Mouse (Mus musculus): ENCODE measurements at regions not wholly inside any gene's neighbourhood (a gene's known extent, or its start where the extent isn't known, plus 50 kb on each side); places are given as distances from the start of the nearest gene placed in this dataset.

GRCm38 (mm10) chr11:33027121-33027520 is 120.1 kb downstream of the Fgf18 start:
- TF ChIP-seq FOSL1 (IDR thresholded peaks at IDR 0.05; ENCODE audit: insufficient read depth, low read length, poor library complexity, severe bottlenecking) (no peak), MAX (IDR thresholded peaks at IDR 0.05) (no peak), MYOG (IDR thresholded peaks at IDR 0.05; ENCODE audit: control insufficient read depth, extremely low read depth, insufficient read length) (no peak), CEBPB (IDR thresholded peaks at IDR 0.05; ENCODE audit: low read depth) (no peak), MYOD1 (IDR thresholded peaks at IDR 0.05; ENCODE audit: control insufficient read depth, insufficient read length, low read depth) (no peak), CTCF (IDR thresholded peaks at IDR 0.05; ENCODE audit: control insufficient read depth, insufficient read depth, insufficient read length) (no peak), USF1 (IDR thresholded peaks at IDR 0.05; ENCODE audit: low read depth) (no peak)
- Histone ChIP-seq H3K36me3 (ENCODE audit: control insufficient read depth, insufficient read depth) (no peaks in the 10 kb centered on the region), H3ac (ENCODE audit: control insufficient read depth, insufficient read length, low read depth) (no peak overlapping the region), H3K4me3 (ENCODE audit: insufficient read depth, poor library complexity, severe bottlenecking) (no peak overlapping the region), H3K79me2 (ENCODE audit: control insufficient read depth, insufficient read depth) (no peaks in the 10 kb centered on the region), H3K27me3 (ENCODE audit: control insufficient read depth, insufficient read depth, insufficient read length) (no peaks in the 10 kb centered on the region), H3K79me3 (ENCODE audit: low read depth) (no peaks in the 10 kb centered on the region)

GRCm38 (mm10) chr11:33013229-33014185 is 133.7 kb downstream of the Fgf18 start:
- Histone ChIP-seq H3K79me2 (ENCODE audit: control insufficient read depth, insufficient read depth) (no peaks in the 10 kb centered on the region), H3K79me3 (ENCODE audit: low read depth) (no peaks in the 10 kb centered on the region), H3ac (ENCODE audit: control insufficient read depth, insufficient read length, low read depth) (no peak overlapping the region), H3K4me3 (ENCODE audit: insufficient read depth, poor library complexity, severe bottlenecking) (no peak overlapping the region), H3K27me3 (ENCODE audit: control insufficient read depth, insufficient read depth, insufficient read length) (peaks cover 23% of the 10 kb centered on the region), H3K36me3 (ENCODE audit: control insufficient read depth, insufficient read depth) (no peaks in the 10 kb centered on the region)
- no peak for TF ChIP-seq FOSL1 (IDR thresholded peaks at IDR 0.05; ENCODE audit: insufficient read depth, low read length, poor library complexity, severe bottlenecking)

GRCm38 (mm10) chr11:33012384-33013160 is 134.6 kb downstream of the Fgf18 start:
- no peak overlapping the region for H3ac ChIP-seq (ENCODE audit: control insufficient read depth, insufficient read length, low read depth)
- H3K79me2 ChIP-seq (ENCODE audit: control insufficient read depth, insufficient read depth), result no peaks in the 10 kb centered on the region
- no peak overlapping the region for H3K4me3 ChIP-seq (ENCODE audit: insufficient read depth, poor library complexity, severe bottlenecking)
- H3K79me3 ChIP-seq (ENCODE audit: low read depth), result no peaks in the 10 kb centered on the region
- no peaks in the 10 kb centered on the region for H3K36me3 ChIP-seq (ENCODE audit: control insufficient read depth, insufficient read depth)
- TF ChIP-seq FOSL1 (IDR thresholded peaks at IDR 0.05; ENCODE audit: insufficient read depth, low read length, poor library complexity, severe bottlenecking), result no peak
- TF ChIP-seq USF1 (IDR thresholded peaks at IDR 0.05; ENCODE audit: low read depth), result no peak
- no peak for TF ChIP-seq MYOD1 (IDR thresholded peaks at IDR 0.05; ENCODE audit: control insufficient read depth, insufficient read length, low read depth)
- TF ChIP-seq CTCF (IDR thresholded peaks at IDR 0.05; ENCODE audit: control insufficient read depth, insufficient read depth, insufficient read length), result no peak
- no peak for TF ChIP-seq MYOG (IDR thresholded peaks at IDR 0.05; ENCODE audit: control insufficient read depth, extremely low read depth, insufficient read length)
- no peak for TF ChIP-seq CEBPB (IDR thresholded peaks at IDR 0.05; ENCODE audit: low read depth)
- no peak for TF ChIP-seq MAX (IDR thresholded peaks at IDR 0.05)
- H3K27me3 ChIP-seq (ENCODE audit: control insufficient read depth, insufficient read depth, insufficient read length), result peaks cover 23% of the 10 kb centered on the region

- H3ac ChIP-seq (ENCODE audit: control insufficient read depth, insufficient read length, low read depth), result no peak overlapping the region
- H3K79me2 ChIP-seq (ENCODE audit: control insufficient read depth, insufficient read depth), result no peaks in the 10 kb centered on the region
- peaks cover 20% of the 10 kb centered on the region for H3K27me3 ChIP-seq (ENCODE audit: control insufficient read depth, insufficient read depth, insufficient read length)
- H3K79me3 ChIP-seq (ENCODE audit: low read depth), result no peaks in the 10 kb centered on the region
- no peaks in the 10 kb centered on the region for H3K36me3 ChIP-seq (ENCODE audit: control insufficient read depth, insufficient read depth)
- TF ChIP-seq CTCF (IDR thresholded peaks at IDR 0.05; ENCODE audit: control insufficient read depth, insufficient read depth, insufficient read length), result no peak
- TF ChIP-seq MYOG (IDR thresholded peaks at IDR 0.05; ENCODE audit: control insufficient read depth, extremely low read depth, insufficient read length), result no peak
- no peak for TF ChIP-seq USF1 (IDR thresholded peaks at IDR 0.05; ENCODE audit: low read depth)
- TF ChIP-seq FOSL1 (IDR thresholded peaks at IDR 0.05; ENCODE audit: insufficient read depth, low read length, poor library complexity, severe bottlenecking), result no peak
- TF ChIP-seq CEBPB (IDR thresholded peaks at IDR 0.05; ENCODE audit: low read depth), result no peak
- no peak for TF ChIP-seq MYOD1 (IDR thresholded peaks at IDR 0.05; ENCODE audit: control insufficient read depth, insufficient read length, low read depth)
- no peak for TF ChIP-seq MAX (IDR thresholded peaks at IDR 0.05)
- no peak overlapping the region for H3K4me3 ChIP-seq (ENCODE audit: insufficient read depth, poor library complexity, severe bottlenecking)
Measured at GRCm38 (mm10) chr11:33008611-33009010, 138.6 kb downstream of the Fgf18 start.

- Histone ChIP-seq H3ac (ENCODE audit: control insufficient read depth, insufficient read length, low read depth) (no peak overlapping the region), H3K4me3 (ENCODE audit: insufficient read depth, poor library complexity, severe bottlenecking) (no peak overlapping the region), H3K79me2 (ENCODE audit: control insufficient read depth, insufficient read depth) (no peaks in the 10 kb centered on the region), H3K36me3 (ENCODE audit: control insufficient read depth, insufficient read depth) (no peaks in the 10 kb centered on the region), H3K27me3 (ENCODE audit: control insufficient read depth, insufficient read depth, insufficient read length) (peaks cover 15% of the 10 kb centered on the region), H3K79me3 (ENCODE audit: low read depth) (no peaks in the 10 kb centered on the region)
- TF ChIP-seq MYOD1 (IDR thresholded peaks at IDR 0.05; ENCODE audit: control insufficient read depth, insufficient read length, low read depth), result no peak
- TF ChIP-seq MYOG (IDR thresholded peaks at IDR 0.05; ENCODE audit: control insufficient read depth, extremely low read depth, insufficient read length), result no peak
- no peak for TF ChIP-seq USF1 (IDR thresholded peaks at IDR 0.05; ENCODE audit: low read depth)
- TF ChIP-seq FOSL1 (IDR thresholded peaks at IDR 0.05; ENCODE audit: insufficient read depth, low read length, poor library complexity, severe bottlenecking), result no peak
Measured at GRCm38 (mm10) chr11:33007826-33008530, 139.2 kb downstream of the Fgf18 start.

Data from C2C12 (cell line).